Comparison of ENCODE assay signal across 12 mouse cellular contexts in genomic region chr10:41553711-41554110, GRCm38 (mm10). TPM values are rescaled to one million over a fixed set of nuclear protein-coding genes. Genes with fewer than 3 reads are reported as not detected.
A peak's percentile ranks its signal among the peaks of the same experiment; 100 is the strongest.
DNase-seq lines count a peak whose midpoint lies in the region; ATAC-seq and TF ChIP-seq lines count a peak whose summit lies in the region.
"Had no signal": no experiment of that assay in that cellular context is flagged by ENCODE, and none has a peak within 500 bp of the region (broad histone marks: within the 10 kb centered on the region; RNA-seq: fewer than 3 reads in every experiment).

No protein-coding gene starts in this region.

- peak overlapping the region; percentile 71; the same call in 1 of the 2 replicates for H3K27ac ChIP-seq in intestine, embryonic 15.5 days
- no peak overlapping the region; the same call in 1 of the 2 replicates for H3K27ac ChIP-seq in intestine, embryonic 16.5 days (ENCODE audit: low read length)
- peak overlapping the region; percentile 93 for H3K27ac ChIP-seq in thymus, adult 2 months (ENCODE audit: control insufficient read depth, insufficient read depth, low read length)
- H3K27ac ChIP-seq: forebrain, embryonic 12.5 days; hindbrain, embryonic 15.5 days had no signal

- H3K9ac ChIP-seq in intestine, embryonic 15.5 days = no peak overlapping the region
- no peak overlapping the region for H3K9ac ChIP-seq in intestine, embryonic 16.5 days (ENCODE audit: low read depth, low read length)
- H3K9ac ChIP-seq: forebrain, embryonic 12.5 days; heart, embryonic 15.5 days; hindbrain, embryonic 15.5 days had no signal

- H3K9me3 ChIP-seq in intestine, embryonic 15.5 days = no peaks in the 10 kb centered on the region
- peaks cover 4% of the 10 kb centered on the region for H3K9me3 ChIP-seq in intestine, embryonic 16.5 days (ENCODE audit: control insufficient read depth, low read length)

- TF ChIP-seq POLR2A in thymus, adult 2 months (IDR thresholded peaks at IDR 0.05; ENCODE audit: control insufficient read depth, extremely low read depth, insufficient read depth, low read length, poor library complexity) = no peak

- no peak for ATAC-seq in intestine, embryonic 15.5 days
- no peak for ATAC-seq in intestine, embryonic 16.5 days

- 71% methylated on average over 4 of the region's 4 CpGs for whole genome bisulfite sequencing in intestine, embryonic 15.5 days
- WGBS in intestine, embryonic 16.5 days = 70% methylated on average over 4 of the region's 4 CpGs
- WGBS in thymus, adult 2 months = 89% methylated on average over 4 of the region's 4 CpGs

- no peaks in the 10 kb centered on the region for H3K27me3 ChIP-seq in intestine, embryonic 15.5 days (replicated peaks)
- H3K27me3 ChIP-seq in intestine, embryonic 16.5 days (replicated peaks; ENCODE audit: control insufficient read depth, insufficient read depth, low read length) = no peaks in the 10 kb centered on the region
- no peaks in the 10 kb centered on the region for H3K27me3 ChIP-seq in thymus, adult 2 months (ENCODE audit: control insufficient read depth, insufficient read depth, low read length)
- H3K27me3 ChIP-seq: forebrain, embryonic 12.5 days; heart, embryonic 15.5 days; hindbrain, embryonic 15.5 days had no signal

- peaks cover 17% of the 10 kb centered on the region for H3K4me1 ChIP-seq in intestine, embryonic 15.5 days (replicated peaks)
- peaks cover 25% of the 10 kb centered on the region for H3K4me1 ChIP-seq in intestine, embryonic 16.5 days (ENCODE audit: control insufficient read depth, insufficient read depth, low read length)
- H3K4me1 ChIP-seq in thymus, adult 2 months (replicated peaks; ENCODE audit: control insufficient read depth, insufficient read depth, low read length) = peaks cover 34% of the 10 kb centered on the region

- H3K4me2 ChIP-seq in intestine, embryonic 15.5 days (replicated peaks) = no peak overlapping the region
- H3K4me2 ChIP-seq in intestine, embryonic 16.5 days (ENCODE audit: low read depth, low read length) = no peak overlapping the region
- H3K4me2 ChIP-seq: forebrain, embryonic 12.5 days; heart, embryonic 15.5 days; hindbrain, embryonic 15.5 days had no signal

- H3K36me3 ChIP-seq in intestine, embryonic 15.5 days = no peaks in the 10 kb centered on the region
- no peaks in the 10 kb centered on the region for H3K36me3 ChIP-seq in intestine, embryonic 16.5 days (ENCODE audit: control insufficient read depth, insufficient read depth, low read length)
- H3K36me3 ChIP-seq in thymus, adult 2 months (ENCODE audit: control insufficient read depth, insufficient read depth, low read length) = no peaks in the 10 kb centered on the region
- H3K36me3 ChIP-seq: forebrain, embryonic 12.5 days; hindbrain, embryonic 15.5 days had no signal

- H3K4me3 ChIP-seq in intestine, embryonic 15.5 days (replicated peaks) = no peak overlapping the region
- H3K4me3 ChIP-seq in intestine, embryonic 16.5 days (ENCODE audit: low read length) = no peak overlapping the region
- H3K4me3 ChIP-seq in thymus, adult 2 months (ENCODE audit: control insufficient read depth, insufficient read depth, low read length) = no peak overlapping the region
- H3K4me3 ChIP-seq: forebrain, embryonic 12.5 days; heart, embryonic 15.5 days; hindbrain, embryonic 15.5 days; midbrain, embryonic 10.5 days had no signal

- TF ChIP-seq CTCF in thymus, adult 2 months (IDR thresholded peaks at IDR 0.05; ENCODE audit: borderline replicate concordance, control insufficient read depth, extremely low read depth, insufficient read depth, low read length, poor library complexity) = no peak

- no peak for DNase-seq in thymus, adult 2 months
- no peak for DNase-seq in thymus, postnatal 0 days (ENCODE audit: low spot score)
- peak; percentile 46 for DNase-seq in fibroblast of lung, adult 2 months (ENCODE audit: low read depth)
- no peak for DNase-seq in right cerebral cortex, postnatal 10 days (ENCODE audit: low spot score in 2 of 2)
- no peak for DNase-seq in layer of hippocampus, adult 8-10 months (ENCODE audit: low spot score in 2 of 2)
- DNase-seq: liver had no signal

RNA-seq across cellular contexts. Expression of gene Cd164, which starts 34.5 kb away (rescaled TPM):
- 166 and 185 TPM in 2 replicates for polyA plus RNA-seq in intestine, embryonic 15.5 days (2015; fragmentation: Nextera tagmentation; extraction: Ambion mirVana)
- polyA plus RNA-seq in intestine, embryonic 16.5 days (2015; fragmentation: Nextera tagmentation; extraction: Ambion mirVana) = 186 and 195 TPM in 2 replicates
- polyA plus RNA-seq in thymus, adult 2 months (2012; rRNA removed) = 223 and 238 TPM in 2 replicates
- 259 TPM in 2 replicates for polyA plus RNA-seq in thymus, postnatal 0 days (2015; fragmentation: Nextera tagmentation; extraction: Ambion mirVana)
- total RNA-seq in layer of hippocampus, adult 8-10 months (2022) = 10 to 100 TPM; 70.1 to 77.8 (median 73.1) TPM
